17 mouse cellular contexts compared by ENCODE assay signal in the genomic region with DNA sequence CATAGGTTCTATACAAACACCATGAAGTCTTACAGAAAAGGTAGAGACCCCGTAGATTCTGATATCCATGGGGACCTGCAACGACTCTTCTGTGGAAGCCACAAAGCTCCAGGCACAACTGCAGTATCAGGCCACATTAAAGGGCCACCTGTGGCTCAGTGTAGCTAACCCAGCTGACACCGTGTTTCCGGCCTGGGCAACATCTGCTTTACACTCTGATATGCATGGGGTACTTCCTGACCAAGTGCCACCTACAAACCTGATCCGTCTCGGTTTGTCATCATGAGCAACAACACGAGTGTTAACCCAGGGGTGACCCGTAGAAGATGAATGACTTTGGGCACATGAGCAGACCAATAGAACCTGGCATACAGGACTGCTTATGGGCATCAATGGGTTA. TPM values are rescaled to one million over a fixed set of nuclear protein-coding genes. Genes with fewer than 3 reads are reported as not detected.
DNase-seq lines count a peak whose midpoint lies in the region; ATAC-seq and TF ChIP-seq lines count a peak whose summit lies in the region.
"Had no signal": no experiment of that assay in that cellular context is flagged by ENCODE, and none has a peak within 500 bp of the region (broad histone marks: within the 10 kb centered on the region; RNA-seq: fewer than 3 reads in every experiment).

No protein-coding gene starts in this region.

- no peak for TF ChIP-seq POLR2A in kidney, adult 2 months (IDR thresholded peaks at IDR 0.05; ENCODE audit: low read depth, low read length)
- no peak for TF ChIP-seq POLR2A in thymus, adult 2 months (IDR thresholded peaks at IDR 0.05; ENCODE audit: control insufficient read depth, extremely low read depth, insufficient read depth, low read length, poor library complexity)

- H3K9ac ChIP-seq in kidney, embryonic 15.5 days: no peak overlapping the region
- H3K9ac ChIP-seq: midbrain, embryonic 15.5 days had no signal

- H3K4me2 ChIP-seq in kidney, embryonic 15.5 days: no peak overlapping the region
- H3K4me2 ChIP-seq: midbrain, embryonic 15.5 days had no signal

- TF ChIP-seq CTCF in kidney, adult 2 months (conservative IDR thresholded peaks at IDR 0.05; ENCODE audit: insufficient read depth, insufficient read length, low read depth, low read length): no peak
- no peak for TF ChIP-seq CTCF in thymus, adult 2 months (IDR thresholded peaks at IDR 0.05; ENCODE audit: borderline replicate concordance, control insufficient read depth, extremely low read depth, insufficient read depth, low read length, poor library complexity)

- H3K36me3 ChIP-seq in kidney, embryonic 15.5 days: no peaks in the 10 kb centered on the region
- no peaks in the 10 kb centered on the region for H3K36me3 ChIP-seq in kidney, adult 2 months (ENCODE audit: control insufficient read depth, insufficient read depth, low read length)
- H3K36me3 ChIP-seq in thymus, adult 2 months (ENCODE audit: control insufficient read depth, insufficient read depth, low read length): no peaks in the 10 kb centered on the region
- H3K36me3 ChIP-seq: forebrain, embryonic 10.5 days; midbrain, embryonic 15.5 days had no signal

- DNase-seq in kidney, adult 2 months: no peak
- DNase-seq in T-cell, adult 2 months (ENCODE audit: low spot score): peak; percentile 89
- peak; percentile 89 for DNase-seq in thymus, adult 2 months
- DNase-seq in yolk sac, embryonic 10.5 days (ENCODE audit: low spot score): no peak
- DNase-seq in left cerebral cortex, adult 11 months (ENCODE audit: low spot score): no peak
- no peak for DNase-seq in gastrocnemius, postnatal 14 days
- DNase-seq: cerebellum, adult 11-12 months; heart, postnatal 14 days had no signal

- WGBS in kidney, embryonic 15.5 days: 79% methylated on average over 8 of the region's 8 CpGs
- WGBS in kidney, adult 2 months: 84% methylated on average over 8 of the region's 8 CpGs
- 6% methylated on average over 8 of the region's 8 CpGs for WGBS in thymus, adult 2 months

- intact Hi-C loops in gastrocnemius, postnatal 14 days (cut with DNase I; ENCODE audit: low total_unique reads): no loop called here

- no peaks in the 10 kb centered on the region for H3K9me3 ChIP-seq in kidney, embryonic 15.5 days (replicated peaks)
- H3K9me3 ChIP-seq: forebrain, embryonic 10.5 days; midbrain, embryonic 15.5 days had no signal

- no peak for ATAC-seq in kidney, embryonic 15.5 days (replicated peaks; ENCODE audit: low FRiP score)
- ATAC-seq in monocyte, adult 5-6 weeks (replicated peaks; ENCODE audit: insufficient number of reproducible peaks, low FRiP score, low TSS enrichment, poor library complexity, severe bottlenecking): peak; percentile 58; the same call in 1 of the 2 replicates
- ATAC-seq: intestine, postnatal 0 days; midbrain, embryonic 15.5 days; Patski had no signal

- peaks cover 30% of the 10 kb centered on the region for H3K4me1 ChIP-seq in kidney, embryonic 15.5 days
- H3K4me1 ChIP-seq in kidney, adult 2 months (ENCODE audit: control insufficient read depth, insufficient read depth, low read length): peaks cover 21% of the 10 kb centered on the region
- H3K4me1 ChIP-seq in thymus, adult 2 months (replicated peaks; ENCODE audit: control insufficient read depth, insufficient read depth, low read length): peaks cover 46% of the 10 kb centered on the region

- no peak overlapping the region for H3K4me3 ChIP-seq in kidney, embryonic 15.5 days (replicated peaks)
- no peak overlapping the region for H3K4me3 ChIP-seq in kidney, adult 2 months (ENCODE audit: insufficient read depth, low read depth, low read length)
- H3K4me3 ChIP-seq in thymus, adult 2 months (ENCODE audit: control insufficient read depth, insufficient read depth, low read length): no peak overlapping the region
- H3K4me3 ChIP-seq: forebrain, embryonic 10.5 days; midbrain, embryonic 15.5 days had no signal

- H3K27me3 ChIP-seq in kidney, embryonic 15.5 days: no peaks in the 10 kb centered on the region
- no peaks in the 10 kb centered on the region for H3K27me3 ChIP-seq in kidney, adult 2 months (replicated peaks; ENCODE audit: control insufficient read depth, insufficient read depth, low read length)
- H3K27me3 ChIP-seq in thymus, adult 2 months (ENCODE audit: control insufficient read depth, insufficient read depth, low read length): no peaks in the 10 kb centered on the region
- H3K27me3 ChIP-seq: CH12.LX; midbrain, embryonic 15.5 days; Patski had no signal

- H3K27ac ChIP-seq in kidney, embryonic 15.5 days: peak overlapping the region; percentile 27; the same call in 1 of the 2 replicates
- H3K27ac ChIP-seq in kidney, adult 2 months (ENCODE audit: insufficient read depth, low read depth, low read length): no peak overlapping the region
- H3K27ac ChIP-seq in thymus, adult 2 months (ENCODE audit: control insufficient read depth, insufficient read depth, low read length): peak overlapping the region; percentile 97

RNA-seq across cellular contexts. Expression of a gene that starts 18.1 kb away (rescaled TPM):
- 3.2 TPM in 1 of 2 replicates, not detected in the other for polyA plus RNA-seq in kidney, embryonic 15.5 days (2015; fragmentation: Nextera tagmentation; extraction: Ambion mirVana)
- polyA plus RNA-seq in kidney, adult 2 months (2012; rRNA removed): not detected in 2 replicates
- total RNA-seq in monocyte, adult 5-6 weeks (2017): not detected in 3 replicates
- polyA plus RNA-seq in thymus, adult 2 months (2012; rRNA removed): not detected in 2 replicates
- 1 to 10 TPM; 1.1 to 1.5 TPM for total RNA-seq in gastrocnemius, postnatal 14 days (2021)
- polyA plus RNA-seq: intestine, postnatal 0 days; large intestine, adult 2 months; Patski; small intestine, adult 2 months had no signal

RNA-seq across cellular contexts. Expression of a gene that starts 47.8 kb away (rescaled TPM):
- polyA plus RNA-seq in kidney, embryonic 15.5 days (2015; fragmentation: Nextera tagmentation; extraction: Ambion mirVana): 10.1 and 13.7 TPM in 2 replicates
- polyA plus RNA-seq in kidney, adult 2 months (2012; rRNA removed): 6.6 and 7.5 TPM in 2 replicates
- 1.5 to 4.8 TPM (median 4.6 TPM) in 3 replicates for total RNA-seq in monocyte, adult 5-6 weeks (2017)
- polyA plus RNA-seq in thymus, adult 2 months (2012; rRNA removed): 5.6 and 6.3 TPM in 2 replicates
- 1 to 10 TPM; 3.7 to 3.9 TPM for total RNA-seq in gastrocnemius, postnatal 14 days (2021)

Comparison
In these comparisons a context has a peak if more than half of its experiments do, and no peak if none do; other contexts are left out.
1. DNase-seq: peak in T-cell, adult 2 months (single experiment) and thymus, adult 2 months (single experiment); none in kidney, adult 2 months (single experiment), yolk sac, embryonic 10.5 days (single experiment), left cerebral cortex, adult 11 months (single experiment) and gastrocnemius, postnatal 14 days (single experiment).